Mouse (Mus musculus): Measurements from ENCODE around the gene Mapkapk3.

The Mapkapk3 gene

DNA sequence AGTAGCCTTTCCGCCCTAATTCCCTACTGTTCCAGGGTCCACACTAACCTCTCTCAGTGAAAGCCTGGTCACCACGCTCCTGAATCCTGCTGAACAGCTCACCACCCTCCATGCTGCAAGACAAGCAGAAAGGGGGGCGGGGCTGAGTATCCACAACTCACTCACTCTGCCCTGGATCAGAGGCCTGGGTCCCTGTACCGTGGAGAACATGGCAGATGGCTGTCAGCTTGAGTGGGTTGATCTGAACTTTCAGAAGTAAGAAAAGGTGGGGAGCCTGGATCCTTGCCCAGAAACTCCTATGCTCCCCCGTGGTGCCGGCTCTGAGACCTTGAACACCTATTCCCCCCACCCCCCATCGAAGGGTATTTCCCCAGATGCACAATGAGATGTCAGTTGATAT, 27.3 kb downstream of the Mapkapk3 start:
- DNase-seq: no peak

DNA sequence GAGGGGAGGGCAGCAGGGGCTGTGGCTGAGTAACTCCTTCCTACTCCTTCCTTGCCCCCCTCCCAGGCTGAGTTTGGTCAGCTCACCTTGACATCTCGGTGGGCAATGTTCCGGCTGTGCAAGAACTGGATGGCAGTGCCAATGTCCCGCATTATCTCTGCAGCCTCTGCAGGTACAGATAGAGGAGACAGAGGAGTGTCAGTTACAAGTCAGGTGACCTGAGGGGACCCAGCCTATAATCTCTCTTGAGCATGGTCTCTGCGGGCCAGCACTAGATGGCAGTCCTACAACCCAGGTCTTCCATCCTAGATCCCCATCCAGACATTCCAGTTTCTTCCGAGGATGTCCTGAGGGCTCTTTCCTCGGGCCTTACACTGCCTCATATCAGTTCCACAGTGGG, 27.9 kb downstream of the Mapkapk3 start:
- DNase-seq: no peak

DNA sequence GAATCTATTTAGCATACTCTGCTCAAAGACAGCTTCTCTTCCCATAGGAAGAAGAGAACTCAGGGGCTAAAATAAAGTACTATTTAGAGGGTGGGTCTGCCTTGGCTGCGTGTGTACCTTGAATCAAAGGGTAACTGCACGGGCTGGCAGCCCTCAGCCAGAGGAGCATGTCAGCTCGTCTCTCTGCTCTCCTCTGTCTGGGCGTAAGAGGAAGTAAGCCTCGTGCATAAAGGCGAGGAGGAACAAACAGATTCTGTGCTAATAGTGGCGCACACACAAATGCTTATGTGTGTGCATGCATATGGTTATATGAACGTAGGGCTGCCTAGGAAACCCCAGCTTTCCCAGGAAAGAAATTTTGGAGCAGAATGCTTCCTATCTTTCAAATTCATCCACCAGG, 28.8 kb downstream of the Mapkapk3 start:
- peak; percentile 93 for DNase-seq

DNA sequence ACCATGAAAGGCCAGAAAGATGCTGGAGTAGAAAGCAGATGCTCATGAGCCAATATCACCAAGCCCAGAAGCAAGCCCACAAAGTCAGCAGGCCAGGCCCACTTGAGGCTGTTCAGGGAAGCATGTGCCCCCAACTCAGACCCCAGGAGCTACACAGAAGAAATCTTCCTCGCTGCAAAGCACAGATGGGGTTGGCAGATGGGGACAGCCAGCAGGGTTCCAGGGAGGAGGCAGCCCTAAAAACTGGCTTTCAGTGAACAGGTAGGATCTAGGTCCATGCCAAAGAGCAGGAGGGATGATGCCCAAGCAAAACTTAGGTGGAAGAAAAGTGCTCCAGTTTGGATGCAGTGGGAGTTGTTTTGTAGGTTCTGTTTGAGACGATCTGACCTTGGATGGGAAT, 29.2 kb downstream of the Mapkapk3 start:
- no peak for DNase-seq

DNA sequence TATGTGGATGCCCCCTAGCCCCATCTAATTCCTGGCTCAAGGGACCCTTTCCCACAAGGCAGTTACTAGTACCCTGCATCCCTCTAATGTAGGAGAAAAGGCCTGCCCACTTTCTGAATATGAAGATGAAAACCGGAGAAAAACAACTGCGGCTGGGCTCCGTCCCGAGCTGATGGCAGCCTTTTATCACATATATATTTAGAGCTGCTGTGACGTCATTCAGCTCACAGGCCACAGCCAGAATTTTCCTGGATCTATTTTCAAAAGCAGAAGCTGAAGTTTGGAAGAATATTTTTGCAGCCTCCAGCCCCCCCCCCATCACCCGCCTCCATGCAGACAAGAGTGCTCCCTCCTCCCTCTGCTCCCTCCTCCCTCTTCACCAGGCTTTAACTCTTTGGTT, 30.1 kb downstream of the Mapkapk3 start:
- peak; percentile 96 for DNase-seq

DNA sequence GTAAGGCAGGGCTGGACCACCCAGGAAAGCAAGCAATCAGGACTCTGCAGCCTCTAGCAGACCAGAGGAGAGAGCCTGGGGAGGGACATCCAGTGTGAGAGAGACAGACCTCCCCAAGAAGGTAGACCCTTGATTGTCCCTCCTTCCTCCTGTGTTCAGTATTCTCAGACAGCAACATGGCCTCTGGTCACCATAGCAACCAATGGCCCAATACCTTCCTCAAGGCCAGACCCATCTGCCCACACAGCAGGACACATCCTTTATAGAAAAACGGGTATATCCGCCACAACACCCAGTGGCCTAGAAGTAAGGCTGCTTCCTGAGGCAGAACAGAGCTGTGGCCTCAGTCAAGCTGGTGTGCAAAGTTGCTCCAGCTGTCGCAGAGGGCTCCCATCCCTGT, 34.1 kb downstream of the Mapkapk3 start:
- no peak for DNase-seq

DNA sequence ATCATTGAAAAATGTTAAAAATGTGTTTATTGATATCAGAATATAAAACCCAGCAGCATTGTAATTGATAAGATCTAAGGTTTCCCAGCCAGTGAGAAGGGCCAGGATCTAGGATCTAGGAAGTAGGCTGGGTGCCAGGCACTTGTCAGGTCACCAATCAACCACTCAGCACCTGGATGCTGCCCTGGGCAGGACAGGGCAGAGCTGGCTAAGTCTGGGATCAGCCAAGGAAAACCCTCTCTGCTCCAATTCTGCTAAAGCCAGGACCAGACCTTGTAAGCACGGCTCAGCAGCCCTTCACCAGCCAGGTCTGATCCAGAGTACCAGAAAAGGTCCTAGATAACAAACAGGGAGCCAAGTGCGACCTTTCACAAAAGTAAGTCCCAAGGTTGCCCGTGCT, 34.8 kb downstream of the Mapkapk3 start:
- no peak for DNase-seq

DNA sequence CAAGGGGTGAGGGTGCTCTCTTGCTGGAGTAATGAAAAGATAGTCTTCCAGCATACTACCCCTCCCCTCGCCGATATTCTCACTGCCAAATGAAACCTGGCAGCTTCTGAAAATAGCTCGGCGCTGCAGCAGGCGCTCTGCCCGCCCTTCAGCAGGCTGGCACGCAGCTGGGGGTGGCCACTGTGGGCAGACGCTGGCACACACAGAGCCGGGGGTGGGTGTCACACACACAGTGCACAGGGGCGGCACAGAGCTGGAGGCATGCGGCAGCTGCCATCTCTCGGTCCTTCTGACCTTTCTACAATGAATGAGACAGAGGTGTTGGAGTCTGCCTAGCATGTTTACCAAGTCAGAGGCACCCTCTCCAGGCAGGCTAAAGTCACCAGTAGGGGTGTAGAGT, 35.2 kb downstream of the Mapkapk3 start:
- DNase-seq: peak; percentile 98

DNA sequence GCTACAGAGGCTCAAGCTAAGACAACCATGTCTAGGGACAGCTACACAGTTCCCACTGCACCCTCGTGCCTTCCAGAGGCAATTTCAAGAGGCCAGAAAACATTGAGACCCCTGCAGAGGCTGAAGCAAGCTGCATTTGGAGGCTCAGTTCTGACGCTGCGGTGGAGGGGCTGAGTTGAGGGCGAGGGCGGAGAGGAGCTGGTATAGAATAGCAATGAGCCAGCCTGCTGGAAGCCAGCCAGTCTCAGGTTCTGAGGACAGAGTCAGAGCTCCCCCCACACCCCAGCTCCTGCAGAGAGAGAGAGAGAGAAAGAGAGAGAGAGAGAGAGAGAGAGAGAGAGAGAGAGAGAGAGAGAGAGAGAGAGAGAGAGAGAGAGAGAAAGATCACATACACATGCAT, 37.5 kb downstream of the Mapkapk3 start:
- peak; percentile 55 for DNase-seq

DNA sequence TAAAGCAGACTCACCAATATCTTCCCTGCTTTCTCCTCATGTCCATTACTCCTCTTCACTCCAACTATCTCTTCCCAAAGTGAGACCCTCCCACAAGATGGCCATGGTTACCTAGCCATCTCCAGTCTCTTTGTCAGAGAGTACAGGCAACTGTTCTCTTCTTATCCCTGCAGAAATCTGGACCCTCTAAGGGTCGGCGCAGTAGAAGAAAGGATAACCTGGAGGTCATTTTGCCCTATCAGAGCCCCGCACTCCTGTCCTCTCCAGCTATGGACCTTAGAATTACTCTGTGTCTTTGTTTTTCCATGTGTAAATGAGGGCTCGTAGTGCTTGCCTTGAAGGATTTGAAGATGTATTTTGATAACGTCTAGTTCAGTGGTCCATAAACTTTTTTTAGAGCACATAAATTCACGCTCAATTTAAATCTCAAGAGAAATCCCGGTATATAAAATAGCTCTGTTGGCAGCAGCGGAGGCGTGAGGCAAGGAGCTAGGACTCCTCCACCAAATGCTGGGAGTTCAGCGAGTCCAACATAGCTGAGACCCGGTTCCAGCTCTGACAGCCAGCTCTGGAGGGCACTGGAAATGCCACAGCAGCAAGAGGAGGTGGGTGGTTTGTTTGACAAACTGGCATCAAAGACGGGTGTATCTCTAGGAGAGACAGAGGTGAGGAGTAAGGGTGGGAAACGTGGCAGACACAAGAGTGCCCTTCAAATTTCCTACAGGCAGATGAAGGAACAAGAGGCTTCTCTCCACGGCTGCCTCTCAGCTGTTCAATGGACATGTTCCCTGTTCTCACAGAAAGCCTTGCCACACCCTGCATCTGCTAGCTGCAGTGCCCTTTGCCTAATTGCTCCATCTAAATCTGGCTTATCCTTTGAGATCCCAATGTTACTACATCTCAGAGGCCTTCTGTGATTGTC, 39.0 kb downstream of the Mapkapk3 start:
- peak; percentile 77 for DNase-seq

DNA sequence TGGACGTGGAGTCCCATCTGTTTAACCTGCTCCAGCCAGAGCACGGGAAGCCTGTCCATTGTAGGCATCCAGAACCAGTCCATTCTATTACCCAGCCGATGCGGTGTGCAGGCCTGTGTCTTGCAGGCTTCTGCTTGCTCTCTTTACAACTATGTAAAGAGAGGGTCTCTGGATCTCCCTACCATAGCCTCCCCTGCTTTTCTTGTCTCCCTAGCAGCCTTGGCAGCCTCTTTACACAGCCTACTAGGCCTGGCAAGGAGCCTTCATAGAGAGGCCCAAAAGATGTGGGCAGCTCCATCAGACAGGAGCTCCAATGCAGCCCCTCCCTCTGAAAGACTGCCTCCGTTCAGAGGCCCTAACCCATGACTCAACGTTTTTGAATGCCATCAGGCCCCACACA, 40.5 kb downstream of the Mapkapk3 start:
- DNase-seq: peak; percentile 80

DNA sequence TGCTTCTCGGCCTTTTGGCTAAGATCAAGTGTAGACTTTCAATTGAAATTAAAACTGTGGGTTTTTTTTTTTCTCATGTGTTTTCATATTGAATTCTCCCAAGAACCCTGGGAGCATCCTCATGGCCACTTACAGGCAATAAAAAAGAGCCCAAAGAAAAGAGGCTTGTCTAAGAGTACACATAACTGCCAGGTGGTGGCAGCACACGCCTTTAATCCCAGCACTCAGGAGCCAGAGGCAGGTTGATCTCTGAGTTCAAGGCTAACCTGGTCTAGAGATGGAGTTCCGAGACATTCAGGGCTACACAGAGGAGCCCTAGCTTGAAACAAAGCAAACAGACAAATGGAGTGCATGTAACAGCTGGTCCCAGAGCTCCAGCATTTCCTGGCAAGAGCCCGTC, 43.5 kb downstream of the Mapkapk3 start:
- peak; percentile 81 for DNase-seq

DNA sequence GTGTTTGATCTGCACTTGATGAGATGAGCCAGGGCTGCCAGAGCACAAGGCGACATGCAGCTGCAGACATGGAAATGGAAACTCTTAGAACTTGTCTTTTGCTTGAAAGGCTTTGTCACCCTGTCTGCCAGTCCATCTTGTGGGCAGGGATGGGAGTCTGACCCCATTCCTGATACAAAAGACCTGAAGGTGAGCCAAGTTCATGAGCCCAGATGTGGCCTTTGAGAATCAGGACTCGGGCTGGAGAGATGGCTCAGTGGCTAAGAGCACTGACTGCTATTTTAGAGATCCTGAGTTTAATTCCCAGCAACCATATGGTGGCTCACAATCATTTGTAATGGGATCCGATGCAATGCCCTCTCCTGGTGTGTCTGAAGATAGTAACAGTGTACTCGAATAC, 44.4 kb downstream of the Mapkapk3 start:
- DNase-seq: peak; percentile 70

DNA sequence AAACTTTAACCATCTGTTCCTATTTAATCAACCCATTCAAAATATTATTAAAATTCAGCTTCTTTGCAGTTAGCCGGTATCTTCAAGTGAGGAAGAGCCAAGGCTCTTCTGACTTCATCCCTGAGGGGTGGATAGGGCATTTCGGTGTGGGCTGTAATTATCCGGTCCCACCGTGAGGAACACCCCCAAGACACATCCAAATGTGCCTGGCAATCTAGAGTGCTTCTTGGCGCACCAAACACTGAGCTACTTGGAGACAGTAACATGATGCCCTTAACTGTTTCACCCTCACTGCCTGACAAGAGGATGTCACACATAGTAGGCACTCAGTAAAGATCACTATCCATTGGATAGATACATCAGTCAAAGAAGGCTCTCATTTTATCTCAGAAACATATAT, 53.5 kb downstream of the Mapkapk3 start:
- peak; percentile 55 for DNase-seq

DNA sequence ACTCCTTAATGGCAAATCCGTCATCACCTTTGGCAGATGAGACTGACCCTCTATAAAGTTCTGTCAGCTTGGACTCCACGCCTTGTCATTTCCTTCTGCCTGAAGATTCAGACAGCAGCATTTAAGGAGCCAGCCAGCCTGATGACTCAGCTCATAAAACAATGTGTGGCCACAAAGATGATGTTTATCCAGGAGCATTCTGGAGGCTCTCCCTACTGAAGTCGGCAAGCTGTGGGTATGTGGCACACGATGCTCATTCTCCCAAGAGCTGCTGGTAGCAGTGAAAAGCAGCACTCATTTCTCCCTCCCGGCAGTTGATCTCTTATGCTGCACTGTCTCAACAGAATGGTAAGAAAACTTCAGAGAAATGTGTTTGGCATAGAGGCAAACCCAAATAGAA, 54.4 kb downstream of the Mapkapk3 start:
- peak; percentile 41 for DNase-seq

DNA sequence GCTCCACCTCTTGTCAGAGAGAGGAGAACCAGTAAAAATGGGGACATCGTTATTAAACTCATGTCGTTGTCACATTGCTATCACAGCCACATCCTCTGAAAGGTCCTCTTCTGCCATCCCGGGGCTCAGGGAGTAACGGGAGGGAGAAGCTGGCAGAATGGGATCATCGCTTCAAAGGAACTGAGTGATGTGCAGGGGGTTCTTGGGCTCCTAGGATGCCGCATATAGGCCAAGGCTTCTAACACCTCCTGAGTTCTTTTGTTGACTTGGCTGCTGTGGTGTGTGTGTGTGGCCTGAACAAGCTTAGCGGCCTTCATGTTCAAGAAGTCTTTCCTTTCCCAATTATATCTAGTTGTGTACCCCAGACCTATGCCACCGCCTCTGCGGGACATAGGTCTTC, 57.5 kb downstream of the Mapkapk3 start:
- DNase-seq: no peak

DNA sequence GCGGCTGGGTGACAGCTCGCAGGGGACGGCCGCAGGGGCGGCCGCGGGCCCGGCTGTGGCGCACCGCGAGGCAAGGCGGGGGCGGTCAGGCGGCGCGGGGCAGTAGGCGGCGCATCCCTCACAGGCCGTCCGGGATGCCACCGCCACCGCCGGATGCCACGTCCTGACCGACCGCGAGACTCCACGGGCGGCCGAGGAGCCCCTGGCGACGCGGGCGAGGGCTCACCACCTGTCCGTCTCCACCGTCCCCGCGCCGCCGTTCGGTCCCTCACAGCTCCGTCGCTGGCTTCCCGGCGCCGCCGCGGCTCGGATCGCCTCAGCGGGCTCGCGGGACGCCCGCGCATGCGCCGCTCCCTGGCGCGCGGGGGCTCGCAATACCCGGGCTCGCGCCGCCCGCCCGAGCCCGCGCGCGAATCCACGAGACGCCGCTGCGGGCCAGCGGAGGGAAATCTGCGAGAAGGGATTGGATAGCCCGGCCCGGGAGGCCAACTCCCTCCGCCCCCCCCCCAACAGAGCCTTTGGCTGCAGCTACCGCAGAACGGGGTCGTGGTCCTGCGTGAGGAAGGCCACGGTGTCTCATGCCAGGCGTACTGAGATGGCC, 58.0 kb downstream of the Mapkapk3 start, which contains the start of gene Dock3:
Gene Dock3, minus strand, starts transcription at position 371 of the 601 bp plus-strand sequence.
- peak; percentile 95 for DNase-seq

DNA sequence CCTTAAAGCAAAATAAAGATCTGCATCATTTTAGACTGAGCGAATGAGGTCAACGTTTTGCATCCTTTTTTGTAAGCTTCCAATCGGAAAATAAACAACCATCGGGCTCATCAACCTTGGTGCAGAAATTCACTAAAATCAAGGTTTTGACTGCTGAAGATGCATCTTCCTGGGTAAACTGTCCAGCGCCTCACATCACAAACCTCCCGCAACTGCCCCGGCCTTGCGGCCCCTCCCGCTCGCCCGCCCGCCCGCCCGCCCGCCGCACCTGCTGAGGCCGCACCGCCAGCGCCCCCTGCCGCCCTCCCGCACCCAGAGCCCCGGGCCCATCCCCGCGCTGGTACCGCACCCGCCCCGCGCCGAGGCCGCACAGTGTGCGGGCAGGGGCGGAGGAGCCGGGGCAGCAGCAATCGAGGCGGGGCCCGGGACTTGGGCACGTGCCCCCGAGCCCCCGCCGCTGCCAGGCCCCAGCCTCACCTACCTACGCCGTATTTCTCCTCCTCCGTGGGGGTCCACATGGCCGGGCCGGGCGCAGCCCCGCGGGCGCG, 58.6 kb downstream of the Mapkapk3 start:
- DNase-seq: peak; percentile 93

DNA sequence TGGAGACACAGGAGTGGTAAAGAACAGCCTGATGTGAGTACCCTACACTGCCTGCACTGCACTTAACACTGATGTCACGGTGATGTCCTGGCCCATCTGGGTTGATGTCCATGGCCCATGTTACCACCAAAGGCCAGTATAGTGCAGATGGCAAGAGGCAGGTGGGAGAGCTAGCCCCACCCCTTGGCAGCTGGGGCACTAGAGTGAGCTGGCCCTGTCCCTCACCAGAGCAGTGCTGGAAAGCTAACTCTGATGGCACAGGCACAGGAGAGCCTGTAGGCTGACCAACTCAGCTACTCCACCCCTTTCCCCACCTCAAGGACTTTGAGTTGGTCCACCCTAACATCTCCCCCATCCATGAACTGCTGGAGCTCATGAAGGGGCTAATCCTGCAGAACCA, 65.1 kb downstream of the Mapkapk3 start:
- DNase-seq: peak; percentile 82
